Mouse (Mus musculus): ENCODE data around the gene Samsn1.

- no peak for TF ChIP-seq CTCF (IDR thresholded peaks at IDR 0.05; ENCODE audit: low read depth)
- TF ChIP-seq EP300 (optimal IDR thresholded peaks at IDR 0.05), result no peak
Observed at GRCm38 (mm10) chr16:75872241-75872640, 149.8 kb downstream of the Samsn1 start.
